Mouse (Mus musculus) kidney, postnatal 14 days (tissue): ENCODE measurements around the gene Ppat.
"Not testable (repeated sequence)": the region's sequence is repeated elsewhere in the genome, so short reads cannot be mapped to it uniquely, and the experiment has no call there.

ENCODE experiments used
- DNase-seq: peaks from one replicate; pipeline ENCODE4 v3.0.0; 2022; ENCODE audit warnings: mixed read lengths

Ppat gene

DNA sequence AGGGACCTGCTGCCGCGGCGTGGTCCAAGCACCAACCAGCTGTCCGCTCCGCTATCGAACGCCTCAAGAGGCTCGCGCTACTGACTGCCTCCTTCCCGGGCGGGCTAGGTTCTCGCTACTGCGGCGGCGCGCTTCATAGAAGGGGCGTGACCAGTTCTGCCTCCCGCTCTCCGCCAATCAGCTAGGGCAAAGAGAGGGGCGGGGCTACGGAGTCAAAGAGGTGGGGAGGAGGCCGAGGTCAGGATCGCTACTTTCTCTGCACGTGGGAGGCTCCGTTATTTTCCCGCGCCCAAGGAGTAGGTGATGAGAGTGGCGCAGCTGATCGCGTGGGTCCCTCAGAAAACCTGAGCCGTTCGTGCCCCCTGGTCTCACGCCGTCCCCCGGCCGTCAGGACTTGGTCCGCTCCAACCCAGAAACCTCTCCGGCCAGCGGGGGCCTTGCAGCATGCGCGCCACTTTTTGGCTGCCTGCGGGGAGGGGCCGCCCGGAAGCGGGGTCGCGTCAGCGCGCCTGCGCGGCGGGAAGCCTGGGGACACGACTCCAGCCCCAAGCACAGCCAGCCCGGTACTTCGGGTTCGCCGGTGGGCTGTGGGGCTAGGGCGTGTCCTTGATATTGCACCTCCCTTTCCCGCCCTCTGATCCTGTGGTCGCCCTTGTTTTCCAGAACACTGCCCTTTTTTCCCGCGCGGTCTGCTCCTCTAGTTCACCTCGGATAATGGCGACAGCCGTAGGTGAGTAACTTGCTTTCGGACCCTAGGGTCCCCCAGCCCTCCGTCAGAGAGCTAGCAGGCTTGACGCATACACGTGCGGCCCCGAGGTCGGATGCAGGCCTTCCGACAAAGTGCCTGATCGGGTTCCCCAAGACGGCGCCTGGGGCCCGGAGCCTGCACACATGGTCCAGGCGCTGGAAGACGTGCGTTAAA, at the start of gene Ppat, which contains the start of gene Paics:
Gene Ppat (minus strand): TSS at position 473 of the 922 bp plus-strand sequence.
Gene Paics (plus strand): TSS at position 202 of the 922 bp plus-strand sequence.
- DNase-seq: peak; percentile 99

DNA sequence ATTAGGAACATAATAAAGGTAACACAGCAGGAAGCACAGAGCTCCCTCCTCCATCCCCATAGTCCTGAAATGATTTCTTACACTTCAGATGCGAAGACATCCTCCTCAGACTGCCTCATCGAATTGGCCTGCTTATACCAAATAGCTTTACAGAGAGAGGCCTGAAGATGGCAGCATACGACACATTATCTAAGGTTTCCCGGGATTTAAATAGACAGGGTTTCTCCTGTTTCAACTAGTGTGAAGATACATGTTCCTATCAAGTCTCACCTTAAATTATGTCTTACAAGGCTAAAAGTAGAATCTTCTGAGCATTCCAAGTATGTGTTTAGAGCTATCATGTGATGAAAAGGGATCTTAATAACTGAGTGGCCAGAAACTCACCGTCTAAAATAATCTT, 47.0 kb upstream of the Ppat start:
- DNase-seq: no peak

DNA sequence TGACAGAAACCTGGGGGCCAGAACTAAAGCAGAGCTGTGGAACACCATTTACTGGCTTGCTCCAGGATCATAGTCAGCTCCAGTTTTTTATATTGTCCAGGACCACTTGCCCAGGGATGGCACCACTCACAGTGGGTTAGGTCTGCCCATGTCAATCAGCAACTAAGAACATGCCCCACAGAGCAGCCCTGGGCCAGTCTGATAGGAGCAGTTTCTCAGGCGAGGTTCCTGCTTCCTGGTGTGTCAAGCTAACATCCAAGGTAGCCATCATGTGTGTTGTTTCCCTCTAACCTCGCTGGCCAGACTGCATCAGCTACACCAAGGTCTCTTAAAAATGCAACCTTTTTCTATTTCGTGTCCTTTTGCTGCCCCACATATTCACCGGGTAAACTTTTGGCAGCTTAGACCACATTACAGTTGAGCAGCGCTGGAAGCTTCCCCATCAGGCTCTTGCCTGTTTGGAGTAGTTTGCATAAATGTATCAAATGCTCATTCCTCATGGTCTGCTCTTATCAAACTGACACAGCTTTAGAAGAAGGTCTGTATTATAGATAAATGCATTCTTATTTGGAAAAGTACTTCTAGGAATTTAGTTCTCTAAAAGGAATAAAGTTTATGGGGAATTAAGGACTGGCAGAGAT, 41.9 kb upstream of the Ppat start:
- no peak for DNase-seq

DNA sequence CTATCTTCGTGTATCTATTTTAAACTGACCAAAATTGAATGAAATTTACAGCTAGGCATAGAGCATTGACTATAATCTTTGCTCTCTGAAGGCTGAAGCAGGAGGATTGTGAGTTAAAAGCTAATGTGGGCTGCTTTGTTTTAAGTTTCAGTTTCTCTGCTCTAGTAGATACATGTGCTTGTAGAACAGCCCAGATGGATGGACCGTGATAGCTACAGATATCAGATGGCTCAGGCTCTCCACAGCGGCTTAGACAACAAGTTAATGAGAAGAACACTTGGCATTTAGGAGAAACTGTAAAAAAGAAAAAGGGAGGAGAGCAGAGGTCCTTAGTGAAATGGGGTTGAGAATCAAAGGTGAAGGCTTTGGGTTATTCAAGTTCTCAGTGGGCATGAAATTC, 39.4 kb upstream of the Ppat start:
- DNase-seq: no peak

DNA sequence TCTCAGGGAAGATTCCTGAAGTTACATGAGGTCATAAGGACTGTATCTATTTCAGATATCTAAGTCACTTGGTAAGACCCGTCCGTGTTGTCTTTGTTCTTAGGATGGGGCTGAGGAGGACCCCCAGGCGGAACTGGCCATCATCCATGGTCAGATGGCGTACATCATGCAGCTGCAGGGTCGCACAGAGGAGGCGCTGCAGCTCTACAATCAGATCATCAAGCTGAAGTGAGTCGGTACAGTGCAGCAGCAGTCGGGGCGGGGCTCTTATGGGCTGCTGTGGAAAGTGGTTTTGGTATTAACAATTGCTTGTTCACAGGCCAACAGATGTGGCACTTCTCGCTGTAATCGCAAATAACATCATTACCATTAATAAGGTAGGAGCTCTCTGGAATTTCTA, 32.6 kb upstream of the Ppat start:
- DNase-seq: no peak

DNA sequence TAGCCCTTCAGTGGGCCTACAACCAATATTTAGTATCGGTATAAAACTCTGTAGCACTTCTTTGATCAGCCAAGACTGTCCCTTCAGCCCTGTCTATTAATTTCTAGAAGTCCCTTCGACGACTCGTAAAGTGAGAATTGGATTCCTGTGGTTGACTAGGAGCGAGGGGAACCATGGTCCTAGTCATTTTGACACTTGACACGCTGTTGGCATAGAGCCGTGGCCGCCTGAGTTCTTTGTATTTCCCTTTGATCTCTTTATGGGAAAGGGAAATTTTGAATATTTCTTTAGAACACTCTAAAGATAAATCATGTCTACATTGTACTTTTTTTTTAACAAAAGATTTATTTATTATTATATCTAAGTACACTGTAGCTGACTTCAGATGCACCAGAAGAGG, 24.4 kb upstream of the Ppat start:
- peak; percentile 16 for DNase-seq

DNA sequence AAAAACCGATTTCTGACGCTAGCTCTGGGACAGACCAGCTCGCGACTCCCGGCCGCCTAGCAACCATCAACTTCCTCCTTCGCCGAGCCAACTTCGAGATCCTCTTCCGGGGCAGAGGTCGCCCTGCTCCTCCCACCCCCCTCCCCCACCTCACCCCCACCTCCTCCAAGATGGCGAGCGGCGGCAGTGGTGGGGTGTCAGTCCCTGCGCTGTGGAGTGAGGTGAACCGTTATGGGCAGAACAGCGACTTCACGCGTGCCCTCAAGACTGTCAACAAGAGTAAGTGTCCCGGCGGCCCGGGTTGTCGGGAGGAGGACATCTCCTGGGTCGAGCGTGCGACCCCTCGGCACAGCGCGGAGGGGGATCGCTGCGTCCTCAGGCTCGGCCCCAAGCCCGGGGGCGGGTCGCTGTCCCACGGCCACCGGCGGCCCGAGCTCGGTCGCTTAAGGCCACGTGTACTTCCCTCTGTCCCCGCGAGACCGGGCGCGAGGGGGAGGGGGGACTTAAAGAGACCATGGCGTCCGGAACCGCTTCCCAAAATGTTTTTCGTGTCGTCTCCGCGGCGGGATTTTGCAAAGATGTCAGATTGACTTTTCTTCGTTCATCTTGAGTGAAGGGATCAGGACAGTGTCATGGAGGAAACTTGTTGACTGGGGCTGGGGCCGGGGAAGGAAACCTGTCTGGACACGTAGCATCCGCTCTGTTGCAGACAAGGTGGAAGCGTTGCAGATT, 23.3 kb upstream of the Ppat start, which contains the start of gene Srp72:
Gene Srp72 (plus strand): TSS at position 130 of the 732 bp plus-strand sequence.
- peak; percentile 91 for DNase-seq

DNA sequence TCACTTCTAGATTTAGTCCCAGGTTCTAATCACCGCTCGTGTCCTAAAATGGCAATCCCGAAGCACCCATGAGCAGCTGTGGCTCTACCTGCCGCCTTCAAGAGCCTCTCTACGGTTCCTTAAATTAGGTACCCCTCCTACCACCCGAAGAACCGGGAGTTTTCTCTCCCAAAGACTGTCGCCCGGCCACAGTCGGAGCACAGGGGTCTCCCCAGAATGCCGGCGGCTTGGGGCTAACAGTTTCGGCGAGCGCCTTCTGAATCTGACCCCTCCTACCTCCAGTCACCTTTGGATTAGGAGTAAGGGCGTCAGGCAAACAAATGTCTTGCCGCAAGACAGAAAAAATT, 22.8 kb upstream of the Ppat start:
- DNase-seq: no peak

DNA sequence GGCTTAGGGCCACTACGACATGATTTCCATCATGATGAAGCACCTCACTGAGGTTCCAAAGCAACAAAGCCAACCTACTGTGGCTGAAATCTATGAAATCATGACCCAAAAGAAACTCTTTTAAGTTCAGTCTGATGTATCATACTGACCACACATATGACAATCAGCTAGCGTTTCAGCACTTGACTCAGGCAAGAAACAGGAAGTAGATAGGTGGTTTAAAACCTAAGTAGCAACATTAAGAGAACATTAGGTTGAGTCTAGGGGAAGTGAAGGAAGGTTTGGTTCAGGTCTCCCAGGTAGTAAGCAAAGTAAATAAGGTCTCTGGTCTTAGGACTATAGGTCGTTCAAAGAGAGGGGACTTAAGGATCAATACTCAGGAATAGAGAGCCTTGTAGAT, 22.1 kb upstream of the Ppat start:
- no peak for DNase-seq

DNA sequence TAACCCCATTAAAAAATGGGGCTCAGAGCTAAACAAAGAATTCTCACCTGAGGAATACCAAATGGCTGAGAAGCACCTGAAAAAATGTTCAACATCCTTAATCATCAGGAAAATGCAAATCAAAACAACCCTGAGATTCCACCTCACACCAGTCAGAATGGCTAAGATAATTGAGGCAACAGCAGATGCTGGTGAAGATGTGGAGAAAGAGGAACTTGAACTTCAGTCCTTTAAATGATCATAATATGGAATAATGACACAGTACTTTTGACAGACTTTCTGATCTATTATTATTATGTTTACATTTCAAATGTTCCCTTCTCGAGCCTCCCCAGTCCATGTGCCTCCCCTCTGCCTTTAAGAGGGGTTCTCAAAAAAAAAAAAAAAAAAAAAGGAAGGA, 19.7 kb upstream of the Ppat start:
- DNase-seq: not testable (repeated sequence)

DNA sequence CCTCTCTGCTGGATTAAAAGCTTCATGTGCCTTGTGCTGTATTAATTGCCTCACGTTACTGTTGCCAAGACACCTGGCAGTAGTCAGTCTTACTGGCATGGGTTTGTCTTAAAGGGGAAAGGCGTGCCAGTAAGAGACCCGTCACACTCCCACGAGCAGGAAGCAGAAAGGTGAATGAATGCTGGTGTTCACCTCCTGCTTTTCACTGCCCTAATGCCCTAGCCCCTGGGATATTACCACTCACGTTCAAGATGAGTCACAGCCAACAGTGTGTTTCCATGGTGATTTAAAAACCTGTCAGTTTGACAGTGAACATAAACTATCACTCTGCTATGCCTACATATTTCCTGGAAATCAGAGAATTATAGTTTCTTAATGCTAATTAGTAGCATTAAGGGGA, 17.9 kb upstream of the Ppat start:
- no peak for DNase-seq

DNA sequence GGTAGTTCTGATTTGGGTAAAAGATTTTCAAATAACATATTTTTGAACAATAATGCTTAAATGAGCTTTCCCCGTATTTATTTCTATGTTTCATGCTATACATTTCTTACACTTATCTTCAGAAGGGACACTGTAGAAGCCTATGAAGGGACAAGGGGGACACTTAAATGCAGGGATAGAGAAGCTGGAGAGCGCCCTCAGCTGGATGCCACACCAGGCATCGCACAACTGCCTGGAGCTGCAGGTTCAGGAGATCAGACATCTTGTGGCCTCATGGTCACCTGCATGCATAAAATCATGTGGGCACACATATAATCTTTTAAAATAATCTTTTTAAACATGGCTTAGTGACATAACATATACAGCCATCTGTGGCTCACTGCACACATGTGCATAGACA, 13.3 kb upstream of the Ppat start:
- DNase-seq: no peak

DNA sequence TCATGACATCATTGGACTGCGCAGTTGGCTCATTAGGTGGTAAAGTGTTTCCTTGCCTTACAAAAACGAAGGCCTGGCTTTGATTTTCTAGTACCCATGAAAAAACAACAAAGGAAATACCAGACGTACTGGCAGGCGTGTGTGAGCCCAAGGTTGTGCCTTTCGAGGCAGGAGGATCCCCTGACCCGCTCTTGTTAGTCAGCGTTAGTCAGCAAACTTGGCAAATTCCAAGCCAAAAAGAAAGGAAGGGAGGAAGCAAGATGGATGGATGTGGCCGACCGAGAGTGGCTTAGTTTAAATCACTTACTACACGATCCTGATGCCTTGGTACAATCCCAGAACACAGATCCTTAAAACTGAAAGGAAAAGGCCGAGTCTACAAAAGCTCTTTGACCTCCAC, 11.2 kb upstream of the Ppat start:
- DNase-seq: no peak

DNA sequence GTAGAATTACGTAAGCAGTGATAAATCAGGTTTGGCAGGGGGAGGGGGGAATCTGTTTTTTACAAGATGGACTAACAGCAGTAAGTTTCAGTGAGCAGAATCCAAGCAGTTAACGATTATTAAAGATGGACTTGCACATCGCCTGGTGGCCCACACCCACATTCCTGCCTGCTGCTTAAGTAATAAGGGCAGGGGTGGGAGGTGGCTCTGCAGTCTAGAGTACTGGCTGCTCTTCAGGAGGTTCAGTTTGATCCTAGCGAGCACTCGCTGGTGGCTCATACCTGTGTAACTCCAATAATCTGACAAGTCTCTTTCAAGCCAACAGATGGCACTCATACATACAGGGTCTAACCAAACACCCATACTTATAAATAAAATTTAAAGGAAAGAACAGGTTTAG, 8.2 kb upstream of the Ppat start:
- no peak for DNase-seq

DNA sequence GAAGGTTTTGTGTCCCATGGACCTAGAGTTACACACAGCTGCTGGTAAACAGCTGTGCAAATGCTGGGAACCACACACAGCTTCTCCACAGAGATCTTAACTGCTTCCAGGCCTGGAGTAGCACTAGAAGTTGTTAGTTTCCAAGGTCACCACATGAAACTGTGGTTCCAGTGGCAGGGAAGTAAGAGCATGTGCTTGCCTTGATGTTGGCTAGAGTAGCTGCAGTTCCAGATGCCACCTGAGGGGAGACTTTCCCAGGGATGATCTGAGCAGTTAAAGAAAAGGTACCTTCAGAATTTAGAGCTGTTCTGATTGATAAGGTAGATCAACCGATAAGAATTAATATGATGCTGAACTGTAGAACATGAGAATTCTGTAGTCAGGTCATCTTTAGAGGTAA, 6.6 kb upstream of the Ppat start:
- no peak for DNase-seq

DNA sequence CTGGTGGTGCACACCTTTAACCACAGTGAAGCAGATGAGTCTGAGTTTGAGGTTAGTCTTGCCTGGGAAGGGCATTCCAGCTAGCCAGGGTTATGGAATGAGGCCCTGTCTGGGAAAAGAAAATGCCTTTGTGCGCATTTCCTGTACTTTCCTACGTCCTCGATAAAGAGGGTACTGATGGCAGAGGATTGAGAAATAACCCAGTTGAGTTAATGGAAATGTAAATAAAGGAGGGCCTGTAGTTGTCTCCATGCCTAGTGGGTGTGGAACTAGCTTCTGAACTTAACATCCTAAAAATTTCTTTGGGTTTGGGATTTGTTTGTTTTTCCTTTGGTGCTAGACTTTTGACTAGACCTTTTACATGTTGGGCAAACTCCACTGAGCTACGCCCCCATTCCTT, 4.1 kb upstream of the Ppat start:
- no peak for DNase-seq

DNA sequence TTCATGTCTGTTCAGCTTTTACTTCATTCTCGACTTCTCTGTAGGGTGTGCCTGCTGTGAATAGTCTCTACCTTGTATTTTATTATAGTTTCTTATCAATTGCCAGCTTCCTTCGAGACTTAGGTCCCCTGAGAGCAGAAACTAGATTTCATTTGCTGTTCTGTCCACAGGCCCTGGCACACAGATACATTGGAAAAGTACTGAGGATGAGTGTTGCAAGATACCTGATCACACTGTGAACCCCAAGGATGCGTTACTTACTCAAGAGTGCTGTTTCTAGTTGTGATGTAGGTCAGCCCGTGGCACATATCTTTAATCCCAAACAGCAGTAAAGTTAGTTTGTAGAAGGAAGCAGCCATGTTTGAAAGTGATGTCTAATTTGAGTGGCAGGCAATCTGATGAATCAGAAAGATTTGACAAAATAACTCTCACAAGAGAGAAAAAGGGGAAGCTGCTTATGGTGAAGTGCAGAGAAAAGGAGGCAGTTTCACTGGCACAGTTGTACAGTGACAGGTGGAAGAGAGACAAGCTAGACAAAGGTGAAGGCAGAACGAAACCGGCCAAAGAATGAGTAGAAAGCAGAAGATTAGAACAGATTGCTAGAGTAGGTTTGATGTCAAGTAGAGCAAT, 3.0 kb upstream of the Ppat start:
- no peak for DNase-seq

DNA sequence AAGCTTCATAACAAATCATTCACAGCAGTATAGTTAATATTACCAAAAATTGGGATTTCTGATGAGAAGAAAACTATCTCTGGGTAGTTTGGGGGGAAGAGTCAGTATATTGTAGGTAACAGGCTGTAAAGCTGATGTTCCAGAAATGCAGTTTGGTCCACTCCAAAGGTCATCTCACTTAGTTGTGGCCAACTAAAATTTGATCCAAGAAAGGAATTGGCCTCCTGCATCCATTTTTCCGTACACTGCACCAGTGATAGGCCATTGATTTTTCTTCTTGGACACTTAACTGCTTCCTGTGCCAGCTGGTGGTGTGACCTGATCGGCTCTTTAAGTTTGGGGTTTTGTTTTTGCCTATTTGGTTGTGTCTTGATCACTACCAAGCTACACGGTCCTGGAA, 2.4 kb upstream of the Ppat start:
- no peak for DNase-seq

DNA sequence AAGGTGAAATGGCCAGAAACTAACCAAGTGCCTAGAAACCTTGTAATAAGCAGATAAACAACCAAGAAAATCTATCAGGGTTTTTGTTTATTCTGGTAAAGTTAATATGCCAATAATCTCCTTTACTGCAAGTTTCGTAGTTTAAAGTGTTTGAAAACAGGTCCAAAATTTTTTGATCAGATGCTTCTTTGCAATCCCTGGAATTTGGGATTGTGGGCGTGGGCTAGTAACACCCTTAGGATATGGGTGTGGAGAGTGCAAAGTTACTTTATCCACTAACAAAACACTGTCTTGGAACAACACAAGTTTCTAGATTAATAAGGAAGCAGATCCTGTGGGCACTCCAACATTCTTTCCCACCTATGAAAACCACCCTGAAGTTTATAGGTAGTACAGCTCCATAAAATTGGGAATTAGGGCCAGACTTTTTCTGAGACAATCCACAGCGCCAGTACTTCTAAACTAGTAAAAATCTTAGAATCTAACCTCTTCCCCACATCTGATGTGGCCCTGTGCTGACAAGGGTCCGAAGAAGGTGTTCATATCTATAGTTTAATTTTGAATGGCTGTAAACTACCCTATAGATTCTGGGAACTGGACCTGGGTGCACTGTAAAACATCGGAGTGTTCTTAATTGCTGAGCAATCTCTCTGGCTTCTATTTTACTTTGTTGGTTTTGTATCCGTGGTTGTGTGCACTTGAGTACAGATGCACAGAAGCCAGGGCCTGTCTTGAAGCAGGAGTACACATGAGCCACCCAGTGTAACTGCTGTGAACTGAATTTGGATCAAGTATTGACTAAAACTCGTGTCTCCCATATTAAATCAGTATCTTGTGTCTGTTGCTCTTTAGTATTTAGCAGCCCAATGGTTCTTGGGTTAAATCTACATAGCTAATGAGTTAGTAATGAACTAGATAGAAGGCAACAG, 998 bp upstream of the Ppat start:
- no peak for DNase-seq

DNA sequence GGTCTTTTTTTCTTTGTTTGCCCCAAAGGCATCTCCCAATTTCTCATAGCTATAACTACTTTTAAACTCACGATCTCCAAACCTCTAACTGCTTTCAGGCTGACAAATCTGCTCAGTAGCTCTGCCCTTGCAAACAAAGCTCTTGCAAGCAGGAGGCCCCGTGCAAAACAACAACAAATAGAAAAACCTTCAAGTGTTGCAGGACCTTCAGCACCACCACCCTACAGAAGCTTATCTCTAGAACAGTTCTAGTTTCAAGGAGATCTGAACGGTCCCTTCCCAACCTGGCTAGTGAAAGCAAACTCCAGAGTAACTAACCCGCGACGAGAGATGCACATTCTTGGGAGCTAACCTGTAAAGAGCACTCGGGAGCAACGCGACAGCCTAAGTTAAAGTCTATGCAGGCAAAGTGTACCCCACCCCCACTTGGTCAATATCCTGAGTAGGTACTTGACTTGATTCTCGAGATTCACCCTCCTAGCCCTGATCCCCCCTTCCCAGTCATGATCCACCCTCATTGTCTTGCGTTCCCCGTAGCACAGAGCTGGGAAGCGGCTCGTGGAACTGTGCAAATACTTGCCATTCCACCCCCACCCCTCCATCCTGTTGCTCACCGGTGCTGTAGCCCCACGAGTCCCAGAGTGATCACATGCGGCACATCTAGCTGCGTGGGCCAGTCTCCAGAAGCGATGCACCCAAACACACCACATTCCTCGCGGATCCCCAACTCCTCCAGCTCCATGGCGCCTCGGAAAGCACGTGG, 854 bp downstream of the Ppat start:
- DNase-seq: no peak

DNA sequence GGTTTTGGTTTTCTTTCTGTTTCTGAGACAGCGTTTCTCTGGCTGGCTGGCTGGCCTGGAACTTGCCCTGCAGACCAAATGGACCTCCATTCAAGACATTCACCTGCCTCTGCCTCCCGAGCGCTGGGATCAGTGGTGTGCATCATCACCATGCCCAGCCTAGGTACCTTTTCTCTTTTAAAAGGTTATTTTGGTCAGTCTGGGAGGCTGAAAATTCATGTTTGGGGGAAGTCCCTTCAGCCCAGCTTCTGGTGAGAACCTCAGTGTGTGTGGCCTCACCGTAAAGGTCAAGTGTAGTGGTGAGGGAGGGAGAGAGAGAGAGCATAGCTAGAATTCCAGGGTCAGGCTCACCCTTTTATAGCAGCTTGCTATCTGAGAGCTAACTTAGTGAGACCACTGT, 3.6 kb downstream of the Ppat start:
- no peak for DNase-seq
